Mouse (Mus musculus) MEL (cell line): ENCODE measurements around the gene Hpn.

ENCODE experiments used
- CHD1 ChIP-seq: IDR thresholded peaks from 2 replicates; pipeline ENCODE4 v1.6.1; 2012; ENCODE audit warnings: low read depth, mild to moderate bottlenecking, inconsistent platforms, low read length, improper control_type of control experiment
- CTCF ChIP-seq, 3 experiments: IDR thresholded peaks in 2 of 3; conservative IDR thresholded peaks in 1 of 3; 2 replicates each; pipeline ENCODE4 v1.5.1; 2011 to 2012; ENCODE audit warnings: low read length in 3 of 3, low read depth in 2 of 3, mild to moderate bottlenecking in 2 of 3, improper control_type of control experiment in 1 of 3, inconsistent platforms in 1 of 3, mixed read lengths in 1 of 3, moderate library complexity in 1 of 3; ENCODE audit not compliant: control insufficient read depth in 1 of 3, insufficient read depth in 1 of 3, poor library complexity in 1 of 3, severe bottlenecking in 1 of 3
- EP300 ChIP-seq, 2 experiments: IDR thresholded peaks; 2 replicates each; pipeline ENCODE4 v1.6.1; 2011; ENCODE audit warnings: improper control_type of control experiment in 2 of 2, low read length in 2 of 2, low read depth in 1 of 2, mild to moderate bottlenecking in 1 of 2
- ETS1 ChIP-seq: IDR thresholded peaks from 2 replicates; pipeline ENCODE4 v1.6.1; 2012; ENCODE audit warnings: low read depth, mild to moderate bottlenecking, inconsistent platforms, low read length, improper control_type of control experiment, moderate library complexity
- KAT2A ChIP-seq: conservative IDR thresholded peaks from 2 replicates; pipeline ENCODE4 v1.6.1; 2012; ENCODE audit warnings: low read depth, low read length, improper control_type of control experiment, inconsistent platforms
- NRF1 ChIP-seq: IDR thresholded peaks from 2 replicates; pipeline ENCODE4 v1.6.1; 2014; ENCODE audit warnings: low read depth, mild to moderate bottlenecking, inconsistent platforms, low read length, improper control_type of control experiment, moderate library complexity; ENCODE audit not compliant: poor library complexity, insufficient read depth, severe bottlenecking
- POLR2AphosphoS2 ChIP-seq: IDR thresholded peaks from 2 replicates; pipeline ENCODE4 v1.6.1; 2011; ENCODE audit warnings: low read length, improper control_type of control experiment
- POLR2AphosphoS5 ChIP-seq: IDR thresholded peaks from 2 replicates; pipeline ENCODE4 v1.6.1; 2012; ENCODE audit warnings: low read depth, borderline replicate concordance, mild to moderate bottlenecking, inconsistent platforms, low read length, moderate library complexity, mixed read lengths
- USF1 ChIP-seq: IDR thresholded peaks from 2 replicates; pipeline ENCODE4 v1.6.1; 2014; ENCODE audit warnings: low read depth, mild to moderate bottlenecking, inconsistent platforms, low read length, improper control_type of control experiment, moderate library complexity
- ZC3H11A ChIP-seq: IDR thresholded peaks from 2 replicates; pipeline ENCODE4 v1.6.1; 2012; ENCODE audit warnings: low read depth, mild to moderate bottlenecking, inconsistent platforms, low read length, improper control_type of control experiment
- ZMIZ1 ChIP-seq: IDR thresholded peaks from 2 replicates; pipeline ENCODE4 v1.6.1; 2012; ENCODE audit warnings: low read depth, mild to moderate bottlenecking, inconsistent platforms, low read length, improper control_type of control experiment, moderate library complexity
- ZNF384 ChIP-seq: IDR thresholded peaks from 2 replicates; pipeline ENCODE4 v1.6.1; 2012; ENCODE audit warnings: low read depth, mild to moderate bottlenecking, inconsistent platforms, low read length, improper control_type of control experiment

GRCm38 (mm10) chr7:31082106-31082505 lies 33.0 kb downstream of the Hpn start:
- no peak for TF ChIP-seq KAT2A
- no peak for TF ChIP-seq EP300 (IDR thresholded peaks at IDR 0.05; ENCODE audit: low read depth in 1 of 2, low read length in 2 of 2)
- no peak for TF ChIP-seq ZC3H11A
- no peak for TF ChIP-seq CTCF (IDR thresholded peaks at IDR 0.05 in 2 of 3, conservative IDR thresholded peaks at IDR 0.05 in 1 of 3; ENCODE audit: control insufficient read depth in 1 of 3, insufficient read depth in 1 of 3, low read depth in 2 of 3, low read length in 3 of 3, poor library complexity in 1 of 3, severe bottlenecking in 1 of 3)
- TF ChIP-seq ZMIZ1, result no peak
- TF ChIP-seq ETS1, result no peak
- TF ChIP-seq CHD1, result no peak
- TF ChIP-seq NRF1, result no peak
- TF ChIP-seq POLR2AphosphoS5, result no peak
- no peak for TF ChIP-seq POLR2AphosphoS2
- no peak for TF ChIP-seq ZNF384
- no peak for TF ChIP-seq USF1
